Mouse (Mus musculus) frontal cortex, postnatal 14 days (tissue): ENCODE measurements at regions not wholly inside any gene's neighbourhood (a gene's known extent, or its start where the extent isn't known, plus 50 kb on each side); places are given as distances from the start of the nearest gene placed in this dataset.
"Not testable (repeated sequence)": the region's sequence is repeated elsewhere in the genome, so short reads cannot be mapped to it uniquely, and the experiment has no call there.

Source experiments
- DNase-seq, 2 experiments: peaks; one replicate each; pipeline ENCODE4 v3.0.0; 2022; ENCODE audit warnings: low spot score in 2 of 2

- no peak for DNase-seq
Observed at GRCm38 (mm10) chr12:77058596-77059190, 96.7 kb upstream of the Max start.

GRCm38 (mm10) chr12:77056748-77057370, 94.9 kb upstream of the Max start:
- DNase-seq: no peak

- DNase-seq: no peak
Observed at GRCm38 (mm10) chr12:77054700-77055099, 92.7 kb upstream of the Max start.

- no peak for DNase-seq
Observed at GRCm38 (mm10) chr12:77054211-77054610, 92.2 kb upstream of the Max start.

GRCm38 (mm10) chr12:77052853-77053252, 90.9 kb upstream of the Max start:
- peak; percentile 25 to 40 for DNase-seq

- DNase-seq: no peak
Observed at GRCm38 (mm10) chr12:77048380-77048779, 86.4 kb upstream of the Max start.

- no peak for DNase-seq
Observed at GRCm38 (mm10) chr12:77047273-77047672, 85.3 kb upstream of the Max start.

- no peak for DNase-seq
Observed at GRCm38 (mm10) chr12:77045956-77046355, 84.0 kb upstream of the Max start.

GRCm38 (mm10) chr12:77045356-77045755, 83.4 kb upstream of the Max start:
- no peak for DNase-seq

- DNase-seq: no peak
Observed at GRCm38 (mm10) chr12:77042356-77042755, 80.4 kb upstream of the Max start.

GRCm38 (mm10) chr12:77041141-77041540, 79.1 kb upstream of the Max start:
- DNase-seq: no peak

GRCm38 (mm10) chr12:77039953-77040305, 77.9 kb upstream of the Max start:
- DNase-seq: no peak

GRCm38 (mm10) chr12:77039295-77039952, 77.4 kb upstream of the Max start:
- DNase-seq: no peak

- DNase-seq: no peak
Observed at GRCm38 (mm10) chr12:77035676-77036075, 73.7 kb upstream of the Max start.

- DNase-seq: no peak
Observed at GRCm38 (mm10) chr12:77031448-77031847, 69.4 kb upstream of the Max start.

- no peak for DNase-seq
Observed at GRCm38 (mm10) chr12:77025431-77025879, 63.5 kb upstream of the Max start.

- no peak for DNase-seq
Observed at GRCm38 (mm10) chr12:77022538-77022937, 60.5 kb upstream of the Max start.

GRCm38 (mm10) chr12:77021881-77022280, 59.9 kb upstream of the Max start:
- DNase-seq: no peak

- DNase-seq: peak; percentile 41 to 45
Observed at GRCm38 (mm10) chr12:77019708-77020511, 57.9 kb upstream of the Max start.

GRCm38 (mm10) chr12:77019148-77019547, 57.1 kb upstream of the Max start:
- not testable (repeated sequence) for DNase-seq

GRCm38 (mm10) chr12:77018373-77018772, 56.4 kb upstream of the Max start:
- DNase-seq: no peak

- no peak for DNase-seq
Observed at GRCm38 (mm10) chr12:77014908-77015307, 52.9 kb upstream of the Max start.
